Mouse (Mus musculus) neural tube, embryonic 15.5 days (tissue): ENCODE data around the gene Irak2. TPM values are rescaled to one million over a fixed set of nuclear protein-coding genes. Genes with fewer than 3 reads are reported as not detected.

Experiments
- ATAC-seq: fragments of 200-750 bp; cut with Nextera tagmentation; 2 replicates; pipeline ENCODE4 v1.8.0; 2017; ENCODE audit warnings: mild to moderate bottlenecking, moderate TSS enrichment, moderate library complexity; ENCODE audit not compliant: low FRiP score
- H3K27ac ChIP-seq: fragments of 300-500 bp; sonication (generic); replicated peaks from 2 replicates; pipeline ENCODE4 v1.5.1; 2015; ENCODE audit warnings: mild to moderate bottlenecking, inconsistent platforms
- H3K27me3 ChIP-seq: fragments of 300-500 bp; sonication (generic); replicated peaks from 2 replicates; pipeline ENCODE4 v1.6.1; 2015; ENCODE audit warnings: inconsistent platforms
- H3K36me3 ChIP-seq: fragments of 300-500 bp; sonication (generic); 2 replicates; pipeline ENCODE4 v1.6.1; 2015; ENCODE audit warnings: inconsistent platforms
- H3K4me1 ChIP-seq: fragments of 300-500 bp; sonication (generic); 2 replicates; pipeline ENCODE4 v1.6.1; 2015; ENCODE audit warnings: inconsistent platforms
- H3K4me2 ChIP-seq: fragments of 300-500 bp; sonication (generic); 2 replicates; pipeline ENCODE4 v1.6.1; 2015; ENCODE audit warnings: inconsistent platforms, mild to moderate bottlenecking, moderate library complexity
- H3K4me3 ChIP-seq: fragments of 300-500 bp; sonication (generic); replicated peaks from 2 replicates; pipeline ENCODE4 v1.5.1; 2015; ENCODE audit warnings: mild to moderate bottlenecking, inconsistent platforms
- H3K9ac ChIP-seq: fragments of 300-500 bp; sonication (generic); replicated peaks from 2 replicates; pipeline ENCODE4 v1.6.1; 2015; ENCODE audit warnings: mild to moderate bottlenecking, inconsistent platforms
- H3K9me3 ChIP-seq: fragments of 300-500 bp; sonication (generic); replicated peaks from 2 replicates; pipeline ENCODE4 v1.6.1; 2016; ENCODE audit warnings: inconsistent platforms
- WGBS: fragments of 180-500 bp; shearing (Covaris S2); methylation state at CpG from one replicate; pipeline ENCODE4 v1.1.7; 2015; ENCODE audit warnings: mixed read lengths; 5-methylcytosine and 5-hydroxymethylcytosine counted together
- polyA plus RNA-seq: library from polyadenylated mRNA; unstranded; fragments of >200 nt; fragmentation: Nextera tagmentation; extraction: Ambion mirVana; gene quantifications from 2 replicates; pipeline ENCODE4 v1.2.1, GENCODE M21; 2015

The Irak2 gene
- 2.5 and 4.5 TPM in 2 replicates for polyA plus RNA-seq

GRCm38 (mm10) chr6:113638302-113639040 is at the start of gene Irak2:
Irak2 (plus strand) TSS chr6:113638467.
- Histone ChIP-seq H3K27me3 (no peaks in the 10 kb centered on the region), H3K9me3 (no peaks in the 10 kb centered on the region), H3K4me1 (no peaks in the 10 kb centered on the region), H3K27ac (no peak within 1 kb of the TSS), H3K4me3 (peak within 1 kb of the TSS; percentile 45), H3K4me2 (peak within 1 kb of the TSS; percentile 66), H3K9ac (peak within 1 kb of the TSS; percentile 48), H3K36me3 (no peaks in the 10 kb centered on the region)
- whole genome bisulfite sequencing = 9% methylated on average over 37 of the region's 37 CpGs
- ATAC-seq = peak; percentile 89

- Histone ChIP-seq H3K9ac (no peak overlapping the region), H3K36me3 (no peaks in the 10 kb centered on the region), H3K9me3 (no peaks in the 10 kb centered on the region), H3K27me3 (no peaks in the 10 kb centered on the region), H3K4me3 (no peak overlapping the region), H3K4me2 (no peak overlapping the region), H3K4me1 (no peaks in the 10 kb centered on the region), H3K27ac (no peak overlapping the region)
- 96% methylated on average over 2 of the region's 2 CpGs for WGBS
- no peak for ATAC-seq
Measured at GRCm38 (mm10) chr6:113592637-113593036, 45.6 kb upstream of the Irak2 start.

- Histone ChIP-seq H3K4me1 (0 out of 2 replicates have a peak, but pooled peaks cover 2% of the 10 kb centered on the region), H3K9ac (no peak overlapping the region), H3K36me3 (no peaks in the 10 kb centered on the region), H3K27me3 (no peaks in the 10 kb centered on the region), H3K4me2 (no peak overlapping the region), H3K27ac (no peak overlapping the region), H3K9me3 (no peaks in the 10 kb centered on the region), H3K4me3 (no peak overlapping the region)
- ATAC-seq = no peak
- 96% methylated on average over 4 of the region's 4 CpGs for WGBS
Measured at GRCm38 (mm10) chr6:113597945-113598344, 40.3 kb upstream of the Irak2 start.

GRCm38 (mm10) chr6:113599833-113600232 is 38.4 kb upstream of the Irak2 start:
- no peaks in the 10 kb centered on the region for H3K9me3 ChIP-seq

GRCm38 (mm10) chr6:113600543-113601139 is 37.6 kb upstream of the Irak2 start, which contains the start of gene Fancd2os:
Fancd2os (minus strand) TSS chr6:113600715.
- Histone ChIP-seq H3K27me3 (no peaks in the 10 kb centered on the region), H3K4me2 (no peak within 1 kb of the TSS), H3K9me3 (no peaks in the 10 kb centered on the region), H3K9ac (no peak within 1 kb of the TSS), H3K4me1 (peaks cover 10% of the 10 kb centered on the region), H3K27ac (no peak within 1 kb of the TSS), H3K4me3 (no peak within 1 kb of the TSS), H3K36me3 (no peaks in the 10 kb centered on the region)
- no peak for ATAC-seq
- 32% methylated on average over 23 of the region's 23 CpGs for WGBS

More at GRCm38 (mm10) chr6:113599833-113600232, 38.4 kb upstream of the Irak2 start:
- Histone ChIP-seq H3K4me2 (no peak overlapping the region), H3K4me3 (no peak overlapping the region), H3K4me1 (0 out of 2 replicates have a peak, but pooled peaks cover 5% of the 10 kb centered on the region), H3K27me3 (no peaks in the 10 kb centered on the region), H3K36me3 (no peaks in the 10 kb centered on the region), H3K27ac (no peak overlapping the region), H3K9ac (no peak overlapping the region)
- WGBS = 90% methylated on average over 5 of the region's 5 CpGs
- no peak for ATAC-seq

GRCm38 (mm10) chr6:113602821-113603220 is 35.4 kb upstream of the Irak2 start:
- ATAC-seq = no peak
- WGBS = 94% methylated on average over 6 of the region's 6 CpGs

GRCm38 (mm10) chr6:113603993-113604392 is 34.3 kb upstream of the Irak2 start:
- 50% methylated on average over 12 of the region's 12 CpGs for WGBS
- H3K36me3 ChIP-seq = peaks cover 2% of the 10 kb centered on the region; the same call in 1 of the 2 replicates
- peak overlapping the region; percentile 66 for H3K4me2 ChIP-seq
- peaks cover 29% of the 10 kb centered on the region for H3K4me1 ChIP-seq
- peak overlapping the region; percentile 88 for H3K27ac ChIP-seq
- no peak for ATAC-seq
- H3K9ac ChIP-seq = peak overlapping the region; percentile 66
- H3K4me3 ChIP-seq = peak overlapping the region; percentile 96
- H3K27me3 ChIP-seq = no peaks in the 10 kb centered on the region
- no peaks in the 10 kb centered on the region for H3K9me3 ChIP-seq

More at GRCm38 (mm10) chr6:113602821-113603220, 35.4 kb upstream of the Irak2 start:
- Histone ChIP-seq H3K9me3 (no peaks in the 10 kb centered on the region), H3K4me2 (no peak overlapping the region), H3K27ac (no peak overlapping the region), H3K27me3 (no peaks in the 10 kb centered on the region), H3K36me3 (peaks cover 2% of the 10 kb centered on the region; the same call in 1 of the 2 replicates), H3K4me1 (peaks cover 24% of the 10 kb centered on the region), H3K4me3 (no peak overlapping the region), H3K9ac (no peak overlapping the region)

GRCm38 (mm10) chr6:113604432-113605223 is 33.6 kb upstream of the Irak2 start, which contains the start of gene Brk1:
Brk1 (plus strand) TSS chr6:113604772.
- peak within 1 kb of the TSS; percentile 66 for H3K4me2 ChIP-seq
- H3K9me3 ChIP-seq = no peaks in the 10 kb centered on the region
- H3K4me1 ChIP-seq = peaks cover 28% of the 10 kb centered on the region
- no peaks in the 10 kb centered on the region for H3K27me3 ChIP-seq
- peak within 1 kb of the TSS; percentile 96 for H3K4me3 ChIP-seq
- WGBS = under 1% methylated on average over 65 of the region's 65 CpGs
- peak; percentile 96 for ATAC-seq
- peak within 1 kb of the TSS; percentile 88 for H3K27ac ChIP-seq
- peaks cover 2% of the 10 kb centered on the region; the same call in 1 of the 2 replicates for H3K36me3 ChIP-seq
- peak within 1 kb of the TSS; percentile 80 for H3K9ac ChIP-seq

- peak overlapping the region; percentile 96 for H3K4me3 ChIP-seq
- H3K9ac ChIP-seq = peak overlapping the region; percentile 80
- no peaks in the 10 kb centered on the region for H3K27me3 ChIP-seq
- peak overlapping the region; percentile 66 for H3K4me2 ChIP-seq
- peak overlapping the region; percentile 88 for H3K27ac ChIP-seq
- H3K9me3 ChIP-seq = no peaks in the 10 kb centered on the region
- ATAC-seq = no peak
- WGBS = 3% methylated on average over 10 of the region's 10 CpGs
- H3K36me3 ChIP-seq = peaks cover 2% of the 10 kb centered on the region; the same call in 1 of the 2 replicates
- H3K4me1 ChIP-seq = peaks cover 27% of the 10 kb centered on the region
Measured at GRCm38 (mm10) chr6:113605224-113605545, 33.1 kb upstream of the Irak2 start.

- 88% methylated on average over 6 of the region's 6 CpGs for WGBS
- Histone ChIP-seq H3K4me2 (no peak overlapping the region), H3K4me1 (peaks cover 27% of the 10 kb centered on the region), H3K9ac (no peak overlapping the region), H3K27ac (no peak overlapping the region), H3K27me3 (no peaks in the 10 kb centered on the region), H3K9me3 (no peaks in the 10 kb centered on the region), H3K36me3 (peaks cover 15% of the 10 kb centered on the region), H3K4me3 (no peak overlapping the region)
- no peak for ATAC-seq
Measured at GRCm38 (mm10) chr6:113608871-113609270, 29.4 kb upstream of the Irak2 start.

GRCm38 (mm10) chr6:113609293-113609692 is 29.0 kb upstream of the Irak2 start:
- Histone ChIP-seq H3K27ac (no peak overlapping the region), H3K4me3 (no peak overlapping the region), H3K9me3 (no peaks in the 10 kb centered on the region), H3K27me3 (no peaks in the 10 kb centered on the region), H3K4me2 (no peak overlapping the region), H3K36me3 (peaks cover 18% of the 10 kb centered on the region), H3K9ac (no peak overlapping the region), H3K4me1 (peaks cover 24% of the 10 kb centered on the region)
- 95% methylated on average over 7 of the region's 7 CpGs for WGBS
- no peak for ATAC-seq
